Mouse (Mus musculus): ENCODE data around the gene Axl. TPM values are rescaled to one million over a fixed set of nuclear protein-coding genes. Genes with fewer than 3 reads are reported as not detected.

The Axl gene
- polyA plus RNA-seq, 1 experiment from 2014 or later = 19.4 TPM

GRCm38 (mm10) chr7:25753643-25754438 is 34.7 kb downstream of the Axl start:
- ATAC-seq (ENCODE audit: low FRiP score) (peak; percentile 25), DNase-seq (ENCODE audit: low spot score) (no peak)
- WGBS = under 1% methylated on average over 42 of the region's 46 CpGs

GRCm38 (mm10) chr7:25753076-25753475 is 35.4 kb downstream of the Axl start:
- H3K9ac ChIP-seq (ENCODE audit: low read depth, low read length) = peak overlapping the region; percentile 98
- H3K9me3 ChIP-seq (ENCODE audit: control insufficient read depth, low read length) = no peaks in the 10 kb centered on the region
- peaks cover 11% of the 10 kb centered on the region; the same call in 1 of the 2 replicates for H3K36me3 ChIP-seq (ENCODE audit: control insufficient read depth, insufficient read depth, low read length)
- peak overlapping the region; percentile 99 for H3K4me3 ChIP-seq (ENCODE audit: low read depth, low read length)
- peak overlapping the region; percentile 80 for H3K4me2 ChIP-seq (replicated peaks; ENCODE audit: low read depth, low read length)
- DNase-seq (ENCODE audit: low spot score) (no peak), ATAC-seq (ENCODE audit: low FRiP score) (no peak)
- H3K4me1 ChIP-seq (replicated peaks; ENCODE audit: control insufficient read depth, insufficient read depth, low read length) = peaks cover 9% of the 10 kb centered on the region
- no peaks in the 10 kb centered on the region for H3K27me3 ChIP-seq (ENCODE audit: control insufficient read depth, insufficient read depth, low read length)
- no peak overlapping the region for H3K27ac ChIP-seq (ENCODE audit: low read depth, low read length)

More at GRCm38 (mm10) chr7:25753643-25754438, 34.7 kb downstream of the Axl start:
- H3K4me1 ChIP-seq (replicated peaks; ENCODE audit: control insufficient read depth, insufficient read depth, low read length) = peaks cover 9% of the 10 kb centered on the region
- peak overlapping the region; percentile 80 for H3K4me2 ChIP-seq (replicated peaks; ENCODE audit: low read depth, low read length)
- H3K27me3 ChIP-seq (ENCODE audit: control insufficient read depth, insufficient read depth, low read length) = no peaks in the 10 kb centered on the region
- peak overlapping the region; percentile 99 for H3K4me3 ChIP-seq (ENCODE audit: low read depth, low read length)
- H3K9ac ChIP-seq (ENCODE audit: low read depth, low read length) = peak overlapping the region; percentile 98
- peak overlapping the region; percentile 96 for H3K27ac ChIP-seq (ENCODE audit: low read depth, low read length)
- H3K36me3 ChIP-seq (ENCODE audit: control insufficient read depth, insufficient read depth, low read length) = peaks cover 4% of the 10 kb centered on the region; the same call in 1 of the 2 replicates
- no peaks in the 10 kb centered on the region for H3K9me3 ChIP-seq (ENCODE audit: control insufficient read depth, low read length)

GRCm38 (mm10) chr7:25746844-25747243 is 41.7 kb downstream of the Axl start:
- Histone ChIP-seq H3K36me3 (ENCODE audit: control insufficient read depth, insufficient read depth, low read length) (peaks cover 43% of the 10 kb centered on the region), H3K4me1 (replicated peaks; ENCODE audit: control insufficient read depth, insufficient read depth, low read length) (no peaks in the 10 kb centered on the region), H3K4me3 (ENCODE audit: low read depth, low read length) (no peak overlapping the region), H3K9ac (ENCODE audit: low read depth, low read length) (no peak overlapping the region), H3K4me2 (replicated peaks; ENCODE audit: low read depth, low read length) (no peak overlapping the region), H3K27me3 (ENCODE audit: control insufficient read depth, insufficient read depth, low read length) (no peaks in the 10 kb centered on the region), H3K27ac (ENCODE audit: low read depth, low read length) (no peak overlapping the region), H3K9me3 (ENCODE audit: control insufficient read depth, low read length) (no peaks in the 10 kb centered on the region)
- ATAC-seq (ENCODE audit: low FRiP score) (no peak), DNase-seq (ENCODE audit: low spot score) (no peak)
- WGBS = 86% methylated on average over 3 of the region's 3 CpGs

GRCm38 (mm10) chr7:25738277-25738676 is 50.2 kb downstream of the Axl start:
- Histone ChIP-seq H3K9me3 (ENCODE audit: control insufficient read depth, low read length) (no peaks in the 10 kb centered on the region), H3K27me3 (ENCODE audit: control insufficient read depth, insufficient read depth, low read length) (no peaks in the 10 kb centered on the region), H3K4me2 (replicated peaks; ENCODE audit: low read depth, low read length) (no peak overlapping the region), H3K4me1 (replicated peaks; ENCODE audit: control insufficient read depth, insufficient read depth, low read length) (no peaks in the 10 kb centered on the region), H3K4me3 (ENCODE audit: low read depth, low read length) (no peak overlapping the region), H3K9ac (ENCODE audit: low read depth, low read length) (no peak overlapping the region), H3K36me3 (ENCODE audit: control insufficient read depth, insufficient read depth, low read length) (peaks cover 39% of the 10 kb centered on the region), H3K27ac (ENCODE audit: low read depth, low read length) (no peak overlapping the region)
- ATAC-seq (ENCODE audit: low FRiP score) (no peak), DNase-seq (ENCODE audit: low spot score) (no peak)
- 95% methylated on average over 3 of the region's 3 CpGs for WGBS

GRCm38 (mm10) chr7:25736920-25737319 is 51.6 kb downstream of the Axl start:
- Histone ChIP-seq H3K4me1 (replicated peaks; ENCODE audit: control insufficient read depth, insufficient read depth, low read length) (no peaks in the 10 kb centered on the region), H3K9ac (ENCODE audit: low read depth, low read length) (no peak overlapping the region), H3K4me3 (ENCODE audit: low read depth, low read length) (no peak overlapping the region), H3K27ac (ENCODE audit: low read depth, low read length) (no peak overlapping the region), H3K9me3 (ENCODE audit: control insufficient read depth, low read length) (no peaks in the 10 kb centered on the region), H3K36me3 (ENCODE audit: control insufficient read depth, insufficient read depth, low read length) (peaks cover 40% of the 10 kb centered on the region), H3K27me3 (ENCODE audit: control insufficient read depth, insufficient read depth, low read length) (no peaks in the 10 kb centered on the region), H3K4me2 (replicated peaks; ENCODE audit: low read depth, low read length) (no peak overlapping the region)
- DNase-seq (ENCODE audit: low spot score) (no peak), ATAC-seq (ENCODE audit: low FRiP score) (no peak)
- WGBS = 99% methylated on average over 2 of the region's 2 CpGs

DNA sequence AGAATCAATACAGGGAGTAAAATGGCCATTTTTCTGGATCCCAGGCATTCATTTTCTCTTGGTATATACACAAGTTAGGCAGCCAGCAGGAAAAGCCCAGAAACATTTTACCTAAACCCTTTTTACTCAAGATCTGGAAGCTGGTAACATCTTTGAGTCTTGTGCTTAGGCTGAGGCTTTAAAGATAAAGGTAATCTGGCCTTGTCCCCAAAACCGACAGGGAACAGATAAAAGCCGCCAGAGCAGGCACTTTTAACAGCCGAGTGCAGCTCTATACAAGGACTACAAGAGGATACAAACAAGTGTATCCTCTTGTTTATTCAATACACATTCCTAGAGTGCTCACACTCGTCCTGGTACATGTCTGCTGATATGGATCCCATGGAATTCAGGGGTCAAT is 53.5 kb downstream of the Axl start:
- no peak overlapping the region for H3K4me3 ChIP-seq (ENCODE audit: low read depth, low read length)
- 86% methylated on average over 4 of the region's 4 CpGs for WGBS
- no peak for ATAC-seq (ENCODE audit: low FRiP score)

DNA sequence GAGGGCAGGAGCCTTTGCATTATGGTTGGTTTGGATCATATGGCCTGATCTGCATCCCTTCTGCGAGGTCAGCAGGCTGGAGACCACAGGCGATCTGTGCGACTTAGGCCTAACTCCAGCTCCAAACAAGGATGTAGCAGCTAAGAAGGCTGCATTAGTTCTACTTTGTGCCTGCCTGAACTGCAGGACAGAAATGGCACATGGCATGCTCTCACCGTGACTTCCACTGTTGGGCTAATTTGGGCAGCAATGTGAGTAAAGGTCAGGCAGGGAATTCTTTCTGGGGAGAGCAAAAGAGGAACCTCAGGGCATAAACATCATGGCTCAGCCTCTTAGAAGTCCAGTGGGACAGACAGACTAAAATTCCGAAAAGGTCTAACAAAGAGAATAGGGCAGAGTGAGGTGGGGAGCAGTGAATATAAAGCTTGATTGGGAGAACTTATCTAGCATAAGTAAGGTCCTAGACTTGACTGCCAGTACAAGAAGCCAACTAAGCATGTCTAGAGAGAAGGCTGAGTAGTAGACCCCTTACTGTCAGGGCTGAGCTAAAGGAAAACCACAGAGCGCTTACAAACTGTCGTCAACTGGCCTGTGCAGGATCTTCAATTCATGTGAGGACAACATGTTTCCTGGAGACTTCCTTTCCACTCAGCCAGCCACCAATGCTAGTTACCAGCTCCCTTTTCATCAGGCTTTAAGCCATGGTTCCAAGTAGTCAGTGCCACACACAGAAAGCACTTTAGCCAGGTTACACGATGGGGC is 57.0 kb downstream of the Axl start:
- Histone ChIP-seq H3K36me3 (ENCODE audit: control insufficient read depth, insufficient read depth, low read length) (peaks cover 45% of the 10 kb centered on the region), H3K9ac (ENCODE audit: low read depth, low read length) (no peak overlapping the region), H3K4me3 (ENCODE audit: low read depth, low read length) (no peak overlapping the region), H3K4me2 (replicated peaks; ENCODE audit: low read depth, low read length) (no peak overlapping the region), H3K9me3 (ENCODE audit: control insufficient read depth, low read length) (no peaks in the 10 kb centered on the region), H3K27ac (ENCODE audit: low read depth, low read length) (no peak overlapping the region), H3K27me3 (ENCODE audit: control insufficient read depth, insufficient read depth, low read length) (no peaks in the 10 kb centered on the region), H3K4me1 (replicated peaks; ENCODE audit: control insufficient read depth, insufficient read depth, low read length) (no peaks in the 10 kb centered on the region)
- DNase-seq (ENCODE audit: low spot score) = no peak
- 92% methylated on average over 8 of the region's 8 CpGs for WGBS
- no peak for ATAC-seq (ENCODE audit: low FRiP score)

More for the DNA sequence above, 53.5 kb downstream of the Axl start:
- Histone ChIP-seq H3K9ac (ENCODE audit: low read depth, low read length) (no peak overlapping the region), H3K4me1 (replicated peaks; ENCODE audit: control insufficient read depth, insufficient read depth, low read length) (no peaks in the 10 kb centered on the region), H3K4me2 (replicated peaks; ENCODE audit: low read depth, low read length) (no peak overlapping the region), H3K9me3 (ENCODE audit: control insufficient read depth, low read length) (no peaks in the 10 kb centered on the region), H3K36me3 (ENCODE audit: control insufficient read depth, insufficient read depth, low read length) (peaks cover 35% of the 10 kb centered on the region), H3K27me3 (ENCODE audit: control insufficient read depth, insufficient read depth, low read length) (no peaks in the 10 kb centered on the region), H3K27ac (ENCODE audit: low read depth, low read length) (no peak overlapping the region)
- no peak for DNase-seq (ENCODE audit: low spot score)

GRCm38 (mm10) chr7:25729862-25730261 is 58.6 kb downstream of the Axl start:
- Histone ChIP-seq H3K27ac (ENCODE audit: low read depth, low read length) (no peak overlapping the region), H3K9ac (ENCODE audit: low read depth, low read length) (no peak overlapping the region), H3K27me3 (ENCODE audit: control insufficient read depth, insufficient read depth, low read length) (no peaks in the 10 kb centered on the region), H3K36me3 (ENCODE audit: control insufficient read depth, insufficient read depth, low read length) (peaks cover 57% of the 10 kb centered on the region), H3K4me2 (replicated peaks; ENCODE audit: low read depth, low read length) (no peak overlapping the region), H3K4me1 (replicated peaks; ENCODE audit: control insufficient read depth, insufficient read depth, low read length) (no peaks in the 10 kb centered on the region), H3K9me3 (ENCODE audit: control insufficient read depth, low read length) (no peaks in the 10 kb centered on the region), H3K4me3 (ENCODE audit: low read depth, low read length) (no peak overlapping the region)
- WGBS = 92% methylated on average over 2 of the region's 2 CpGs
- ATAC-seq (ENCODE audit: low FRiP score) (no peak), DNase-seq (ENCODE audit: low spot score) (no peak)

Measured in hindbrain, embryonic 11.5 days (tissue).